Mouse (Mus musculus) cerebellum, adult 2 months (tissue): ENCODE results near the gene Usp16. TPM values are rescaled to one million over a fixed set of nuclear protein-coding genes. Genes with fewer than 3 reads are reported as not detected.
"Not testable (repeated sequence)": the region's sequence is repeated elsewhere in the genome, so short reads cannot be mapped to it uniquely, and the experiment has no call there.

Source experiments
- DNase-seq, 2 experiments: peaks; one replicate each; pipeline ENCODE4 v3.0.0; 2021
- H3K27ac ChIP-seq: fragments of 200-500 bp; 2 replicates; pipeline ENCODE4 v1.5.1; 2012; ENCODE audit warnings: low read length, control low read depth, inconsistent platforms; ENCODE audit not compliant: insufficient read depth
- H3K27me3 ChIP-seq: fragments of 200-500 bp; 2 replicates; pipeline ENCODE4 v1.6.1; 2012; ENCODE audit warnings: inconsistent platforms, mild to moderate bottlenecking, low read length, moderate library complexity; ENCODE audit not compliant: control insufficient read depth, insufficient read depth
- H3K4me1 ChIP-seq: fragments of 200-500 bp; 2 replicates; pipeline ENCODE4 v1.6.1; 2011; ENCODE audit warnings: low read length; ENCODE audit not compliant: control insufficient read depth, insufficient read depth
- H3K4me3 ChIP-seq: fragments of 200-500 bp; replicated peaks from 2 replicates; pipeline ENCODE3; 2011; ENCODE audit warnings: mild to moderate bottlenecking, low read depth, low read length, control low read depth; ENCODE audit not compliant: insufficient read depth
- CTCF ChIP-seq: fragments of 200-500 bp; IDR thresholded peaks from 2 replicates; pipeline ENCODE4 v1.5.1; 2011; ENCODE audit warnings: low read depth, mild to moderate bottlenecking, control low read depth, low read length, moderate library complexity, borderline replicate concordance; ENCODE audit not compliant: insufficient read depth
- POLR2A ChIP-seq: fragments of 200-500 bp; IDR thresholded peaks from 2 replicates; pipeline ENCODE4 v1.6.1; 2011; ENCODE audit warnings: low read length, control low read depth, borderline replicate concordance; ENCODE audit not compliant: insufficient read depth
- WGBS: fragments of 180-500 bp; shearing (Covaris S2); methylation state at CpG from one replicate; pipeline ENCODE4 v1.1.7; 2018; 5-methylcytosine and 5-hydroxymethylcytosine counted together
- polyA plus RNA-seq: library from polyadenylated mRNA; depleted of rRNA; stranded (reverse); fragments of >200 nt; gene quantifications from 2 replicates; pipeline ENCODE4 v1.2.3, GENCODE M21; 2012

Usp16 gene
- polyA plus RNA-seq, 1 experiment: 65.5 TPM

DNA sequence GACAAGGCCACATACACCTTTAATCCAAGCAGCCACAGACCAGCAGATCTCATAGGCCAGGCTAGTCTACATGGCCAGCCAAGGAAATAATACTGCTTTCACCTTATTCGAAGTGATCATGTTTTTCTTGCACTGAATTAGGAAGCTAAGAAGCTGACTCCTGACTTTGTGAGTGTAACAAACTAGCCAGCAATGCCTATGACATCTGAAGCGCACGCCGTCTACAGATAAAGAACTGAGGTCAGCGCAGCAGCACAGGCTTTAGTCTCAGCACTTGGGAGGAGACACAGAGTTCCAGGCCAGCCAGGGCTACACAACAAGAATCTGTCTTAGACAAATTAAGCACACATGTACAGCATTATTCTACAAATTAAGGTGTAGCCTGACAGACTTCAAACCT lies 32.2 kb downstream of the Usp16 start:
- H3K4me1 ChIP-seq: no peaks in the 10 kb centered on the region
- DNase-seq: no peak
- H3K4me3 ChIP-seq: no peak overlapping the region
- no peak for TF ChIP-seq POLR2A
- TF ChIP-seq CTCF: no peak
- no peak overlapping the region for H3K27ac ChIP-seq
- WGBS: 96% methylated on average over 5 of the region's 5 CpGs
- no peaks in the 10 kb centered on the region for H3K27me3 ChIP-seq

DNA sequence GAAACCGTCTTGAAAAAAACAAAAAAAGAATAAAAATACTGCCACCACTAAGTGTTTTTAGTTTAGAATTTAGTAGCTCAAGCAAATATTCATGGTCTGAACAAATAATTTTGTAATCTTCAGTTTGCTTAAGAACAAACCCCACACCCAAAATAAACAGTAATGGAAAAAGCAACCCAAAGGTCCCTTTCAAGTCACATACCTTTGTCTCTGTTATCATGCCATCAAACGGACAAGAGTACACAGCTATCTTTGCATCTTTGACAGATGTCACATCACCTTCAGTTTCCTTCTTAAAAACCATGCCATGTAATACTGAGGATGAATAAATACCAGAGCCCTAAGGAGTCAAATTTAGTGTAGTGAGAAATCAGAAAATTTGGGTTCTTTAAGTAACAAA lies 34.1 kb downstream of the Usp16 start:
- no peak overlapping the region for H3K4me3 ChIP-seq
- no peaks in the 10 kb centered on the region for H3K27me3 ChIP-seq
- H3K27ac ChIP-seq: no peak overlapping the region
- 78% methylated on average over 2 of the region's 2 CpGs for WGBS
- H3K4me1 ChIP-seq: no peaks in the 10 kb centered on the region
- no peak for TF ChIP-seq POLR2A
- no peak for TF ChIP-seq CTCF
- no peak for DNase-seq

DNA sequence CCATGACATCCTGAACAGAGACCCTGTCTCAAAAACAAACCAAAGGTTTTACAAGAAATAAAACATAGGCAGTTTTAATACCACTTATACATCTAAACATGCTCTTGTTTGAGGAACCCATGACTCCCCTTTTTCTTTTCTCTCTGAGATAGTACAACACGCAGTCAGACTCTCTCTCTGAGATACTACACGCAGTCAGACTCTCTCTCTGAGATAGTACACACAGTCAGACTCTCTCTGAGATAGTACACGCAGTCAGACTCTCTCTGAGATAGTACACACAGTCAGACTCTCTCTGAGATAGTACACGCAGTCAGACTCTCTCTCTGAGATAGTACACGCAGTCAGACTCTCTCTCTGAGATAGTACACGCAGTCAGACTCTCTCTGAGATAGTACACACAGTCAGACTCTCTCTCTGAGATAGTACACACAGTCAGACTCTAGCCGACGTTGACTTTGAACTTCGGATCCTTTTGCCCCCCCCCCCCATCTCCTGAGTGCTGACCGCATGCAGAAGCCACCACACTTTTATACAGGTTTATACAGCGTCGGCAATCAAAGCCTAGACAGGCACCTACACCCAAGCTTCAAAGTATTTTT lies 37.8 kb downstream of the Usp16 start:
- H3K4me3 ChIP-seq, DNase-seq: not testable (repeated sequence)
- WGBS: 93% methylated on average over 12 of the region's 12 CpGs

DNA sequence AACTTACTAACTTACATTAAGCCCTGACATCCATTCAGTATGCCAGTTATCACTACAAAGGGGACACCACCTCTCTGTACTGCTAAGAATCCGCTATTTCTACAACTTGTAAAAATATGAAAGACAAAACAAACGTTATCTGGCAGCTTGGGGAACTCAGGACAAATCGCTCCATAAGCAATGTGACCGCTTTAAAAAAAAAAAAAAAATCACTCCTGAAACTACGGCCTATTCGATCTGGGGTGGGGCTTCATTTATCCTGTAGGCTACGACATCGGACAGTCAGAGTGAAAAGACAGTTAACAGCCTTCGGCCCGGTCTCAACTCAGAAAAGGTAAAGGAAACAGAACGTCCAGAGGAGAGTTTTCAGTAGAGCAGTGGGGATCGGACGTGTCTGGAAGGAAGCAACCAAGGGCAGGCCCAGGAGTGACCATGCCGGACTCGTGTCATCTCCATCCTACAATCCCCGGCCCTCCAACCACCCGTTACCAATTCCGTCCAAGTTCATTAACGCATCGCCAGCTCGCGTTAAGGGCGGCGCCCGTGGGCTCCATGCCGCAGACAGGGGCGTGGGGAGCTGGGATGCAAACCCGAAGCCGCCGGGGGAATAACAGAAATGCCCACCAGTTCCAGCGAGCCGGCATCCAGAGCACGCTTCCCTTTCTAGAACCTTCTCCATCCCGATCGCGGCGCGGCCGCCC lies 40.6 kb downstream of the Usp16 start:
- peak overlapping the region; percentile 39; the same call in 1 of the 2 replicates for H3K27ac ChIP-seq
- no peaks in the 10 kb centered on the region for H3K27me3 ChIP-seq
- 0 out of 2 replicates have a peak, but pooled peaks cover 3% of the 10 kb centered on the region for H3K4me1 ChIP-seq
- no peak for DNase-seq
- TF ChIP-seq POLR2A (no peak), CTCF (no peak)
- under 1% methylated on average over 39 of the region's 39 CpGs for WGBS
- peak overlapping the region; percentile 89 for H3K4me3 ChIP-seq

More for the DNA sequence above, 37.8 kb downstream of the Usp16 start:
- H3K27ac ChIP-seq, H3K27me3 ChIP-seq, H3K4me1 ChIP-seq: not testable (repeated sequence)

DNA sequence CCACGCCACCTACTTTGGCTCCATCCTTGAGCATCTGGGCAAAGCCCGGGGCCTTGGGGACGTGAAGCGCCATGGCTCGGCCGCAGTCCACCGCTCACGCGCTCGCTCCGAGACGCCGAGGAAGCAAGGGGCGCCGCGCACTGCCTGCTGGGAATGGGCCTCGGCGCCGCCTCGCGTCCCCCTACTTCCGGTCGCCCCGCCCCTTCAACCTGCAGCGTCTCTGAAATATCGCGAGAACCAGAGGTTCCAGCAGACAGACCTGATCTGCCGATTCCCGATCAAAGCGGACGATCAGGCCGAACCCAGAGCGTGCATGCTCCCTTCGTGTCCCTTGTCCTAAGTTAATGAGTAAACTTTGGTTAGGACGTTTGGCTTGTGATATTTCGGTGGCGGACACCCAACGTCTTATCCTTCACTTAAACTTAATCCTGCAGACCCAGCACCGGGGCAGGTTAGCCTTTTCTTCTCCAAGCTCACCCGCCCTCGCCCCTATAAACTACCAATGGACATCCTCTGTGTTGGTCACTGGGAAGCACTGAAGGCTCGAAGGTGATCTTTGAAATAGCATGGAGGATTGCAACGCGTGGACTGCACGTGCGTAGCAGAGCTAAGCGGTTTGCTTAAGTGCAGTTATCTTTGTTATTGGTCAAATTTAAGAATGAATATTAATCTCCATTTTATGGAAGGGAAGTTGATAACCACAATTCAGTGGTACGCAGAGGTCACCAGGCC lies 41.4 kb downstream of the Usp16 start, which contains the start of gene Cct8:
Cct8 (minus strand) TSS at position 158 of the 732 bp plus-strand sequence.
- Histone ChIP-seq H3K4me1 (0 out of 2 replicates have a peak, but pooled peaks cover 3% of the 10 kb centered on the region), H3K4me3 (peak within 1 kb of the TSS; percentile 89), H3K27ac (peak within 1 kb of the TSS; percentile 39), H3K27me3 (no peaks in the 10 kb centered on the region)
- DNase-seq: peak; percentile 97
- peak; percentile 81 for TF ChIP-seq POLR2A
- no peak for TF ChIP-seq CTCF
- under 1% methylated on average over 48 of the region's 48 CpGs for WGBS

DNA sequence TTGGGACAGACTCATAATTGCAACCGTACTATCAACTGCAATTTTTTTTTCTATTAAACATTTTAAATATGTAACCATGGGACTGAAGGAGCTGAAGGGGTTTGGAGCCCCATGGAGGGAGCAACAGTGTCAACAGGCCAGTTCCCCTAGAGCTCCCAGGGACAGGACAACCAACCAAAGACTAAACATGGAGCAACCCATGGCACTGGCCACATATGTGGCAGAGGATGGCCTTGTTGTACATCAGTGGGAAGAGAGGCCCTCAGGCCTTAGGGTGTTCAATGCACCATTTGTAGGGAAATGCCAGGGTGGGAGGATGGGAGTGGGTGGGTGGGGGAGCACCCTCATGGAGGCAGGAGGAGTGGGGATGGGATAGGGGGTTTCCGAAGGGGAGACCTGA lies 42.2 kb downstream of the Usp16 start:
- no peak overlapping the region for H3K27ac ChIP-seq
- DNase-seq: no peak
- WGBS: 91% methylated on average over 2 of the region's 2 CpGs
- 0 out of 2 replicates have a peak, but pooled peaks cover 3% of the 10 kb centered on the region for H3K4me1 ChIP-seq
- TF ChIP-seq POLR2A (no peak), CTCF (no peak)
- no peaks in the 10 kb centered on the region for H3K27me3 ChIP-seq
- H3K4me3 ChIP-seq: no peak overlapping the region

DNA sequence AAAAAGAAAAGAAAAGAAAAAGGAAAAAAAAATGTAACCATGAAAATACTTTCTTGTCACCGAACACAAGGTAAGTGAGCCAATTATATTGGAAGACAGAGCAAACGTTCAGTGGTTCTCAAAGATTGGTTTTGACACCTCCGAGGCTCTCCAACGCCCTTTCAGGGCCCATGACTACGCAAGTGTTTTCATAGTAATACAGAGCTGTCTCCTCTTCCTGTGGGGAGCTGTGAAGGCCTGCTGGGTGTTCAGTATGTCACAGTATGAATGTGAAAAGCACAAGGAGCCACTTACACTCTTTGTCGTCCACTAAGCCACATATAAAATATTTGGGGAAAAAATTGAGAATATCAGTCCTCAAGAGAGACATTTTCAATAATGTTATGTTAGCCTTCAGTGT lies 42.7 kb downstream of the Usp16 start:
- Histone ChIP-seq H3K4me3 (no peak overlapping the region), H3K27ac (no peak overlapping the region), H3K4me1 (0 out of 2 replicates have a peak, but pooled peaks cover 3% of the 10 kb centered on the region), H3K27me3 (no peaks in the 10 kb centered on the region)
- no peak for DNase-seq
- 79% methylated on average over 6 of the region's 6 CpGs for WGBS
- TF ChIP-seq POLR2A (no peak), CTCF (no peak)
